Mouse (Mus musculus): ENCODE results near the gene Uvrag.

DNA sequence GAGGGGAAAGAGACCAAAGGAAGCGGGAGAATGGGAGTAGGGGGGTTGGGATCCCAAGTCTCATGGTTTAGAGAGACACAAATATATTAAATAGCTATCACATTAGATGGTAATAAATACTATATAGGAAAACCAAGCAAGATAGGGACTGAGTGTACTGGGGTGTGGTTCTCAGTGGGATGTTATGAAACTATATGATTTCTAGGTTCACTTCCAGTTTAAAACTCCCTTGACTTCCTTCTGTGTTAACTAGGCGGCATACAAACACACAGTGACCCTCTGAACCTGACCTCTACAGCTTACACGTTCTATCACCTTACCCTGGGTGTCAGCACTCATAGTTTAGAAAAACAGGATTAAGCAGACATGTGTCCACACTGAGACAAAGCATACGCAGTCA, 126.3 kb downstream of the Uvrag start:
- no peak for TF ChIP-seq POLR2A (IDR thresholded peaks at IDR 0.05; ENCODE audit: extremely low read depth, insufficient read depth, low read length)
- TF ChIP-seq CTCF (IDR thresholded peaks at IDR 0.05; ENCODE audit: low read depth, low read length) = no peak
